8 mouse cellular contexts compared by ENCODE assay signal in the genomic region with DNA sequence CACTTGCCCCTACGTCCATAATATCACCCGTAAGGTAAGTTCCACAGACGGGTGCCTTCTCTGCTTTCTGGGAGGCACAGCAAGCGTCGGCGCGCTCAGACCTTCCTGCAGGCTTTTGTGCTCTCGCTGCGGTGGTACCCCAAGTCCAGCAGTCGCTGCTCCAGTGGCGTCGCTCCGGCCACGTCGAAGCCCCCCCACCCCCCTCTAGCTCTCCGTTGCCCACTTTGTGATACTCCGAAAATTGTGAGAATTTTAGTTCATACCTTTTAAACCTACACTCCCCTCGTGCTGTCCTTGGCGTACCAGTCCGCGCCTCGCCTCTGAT. TPM values are rescaled to one million over a fixed set of nuclear protein-coding genes. Genes with fewer than 3 reads are reported as not detected.
A peak's percentile ranks its signal among the peaks of the same experiment; 100 is the strongest.
DNase-seq lines count a peak whose midpoint lies in the region; ATAC-seq and TF ChIP-seq lines count a peak whose summit lies in the region.

No protein-coding gene starts in this region.

- ATAC-seq in kidney, embryonic 14.5 days (ENCODE audit: low FRiP score, low TSS enrichment): no peak
- ATAC-seq in hindbrain, embryonic 13.5 days (ENCODE audit: low FRiP score): peak; percentile 55
- peak; percentile 65 for ATAC-seq in midbrain, embryonic 13.5 days

- H3K4me1 ChIP-seq in kidney, embryonic 14.5 days (ENCODE audit: control insufficient read depth, insufficient read depth, low read length): peaks cover 7% of the 10 kb centered on the region
- H3K4me1 ChIP-seq in bone marrow, adult 2 months (ENCODE audit: control insufficient read depth, insufficient read depth, low read length): no peaks in the 10 kb centered on the region; the same call in 1 of the 2 replicates
- H3K4me1 ChIP-seq in hindbrain, embryonic 13.5 days (replicated peaks): peaks cover 34% of the 10 kb centered on the region
- peaks cover 32% of the 10 kb centered on the region for H3K4me1 ChIP-seq in midbrain, embryonic 13.5 days (replicated peaks)

- DNase-seq in kidney, adult 9 months: no peak
- DNase-seq in cerebellum, adult 11-12 months: no peak
- DNase-seq in thymus, postnatal 25 days: no peak
- DNase-seq in gastrocnemius, postnatal 25 days: no peak

- H3K9ac ChIP-seq in kidney, embryonic 14.5 days (ENCODE audit: low read depth, low read length): peak overlapping the region; percentile 74
- H3K9ac ChIP-seq in hindbrain, embryonic 13.5 days: peak overlapping the region; percentile 86
- peak overlapping the region; percentile 89 for H3K9ac ChIP-seq in midbrain, embryonic 13.5 days (replicated peaks)

- peak overlapping the region; percentile 56; the same call in 1 of the 2 replicates for H3K27ac ChIP-seq in kidney, embryonic 14.5 days (ENCODE audit: low read depth, low read length)
- H3K27ac ChIP-seq in bone marrow, adult 2 months (ENCODE audit: control insufficient read depth, insufficient read depth, low read depth, low read length, poor library complexity): peak overlapping the region; percentile 60
- H3K27ac ChIP-seq in hindbrain, embryonic 13.5 days: peak overlapping the region; percentile 91
- H3K27ac ChIP-seq in midbrain, embryonic 13.5 days: peak overlapping the region; percentile 90

- H3K4me3 ChIP-seq in kidney, embryonic 14.5 days (ENCODE audit: low read length): peak overlapping the region; percentile 77
- H3K4me3 ChIP-seq in bone marrow, adult 2 months (replicated peaks; ENCODE audit: control insufficient read depth, low read depth, low read length): peak overlapping the region; percentile 81
- H3K4me3 ChIP-seq in hindbrain, embryonic 13.5 days: peak overlapping the region; percentile 78
- H3K4me3 ChIP-seq in midbrain, embryonic 13.5 days (replicated peaks): peak overlapping the region; percentile 85

- peaks cover 23% of the 10 kb centered on the region for H3K36me3 ChIP-seq in kidney, embryonic 14.5 days (ENCODE audit: control insufficient read depth, insufficient read depth, low read length)
- peaks cover 14% of the 10 kb centered on the region for H3K36me3 ChIP-seq in hindbrain, embryonic 13.5 days
- peaks cover 17% of the 10 kb centered on the region for H3K36me3 ChIP-seq in midbrain, embryonic 13.5 days

- WGBS in kidney, embryonic 14.5 days: 0% methylated on average over 22 of the region's 22 CpGs
- WGBS in bone marrow, adult 2 months: under 1% methylated on average over 22 of the region's 22 CpGs
- under 1% methylated on average over 22 of the region's 22 CpGs for WGBS in hindbrain, embryonic 13.5 days
- WGBS in midbrain, embryonic 13.5 days: under 1% methylated on average over 22 of the region's 22 CpGs

- H3K4me2 ChIP-seq in kidney, embryonic 14.5 days (replicated peaks; ENCODE audit: low read depth, low read length): peak overlapping the region; percentile 73
- H3K4me2 ChIP-seq in hindbrain, embryonic 13.5 days: peak overlapping the region; percentile 92
- H3K4me2 ChIP-seq in midbrain, embryonic 13.5 days (replicated peaks): peak overlapping the region; percentile 84

- no peak for TF ChIP-seq POLR2A in bone marrow, adult 2 months (IDR thresholded peaks at IDR 0.05; ENCODE audit: borderline replicate concordance, control insufficient read depth, low read depth, low read length)

- H3K9me3 ChIP-seq in kidney, embryonic 14.5 days (ENCODE audit: control insufficient read depth, low read length): no peaks in the 10 kb centered on the region
- no peaks in the 10 kb centered on the region for H3K9me3 ChIP-seq in hindbrain, embryonic 13.5 days
- no peaks in the 10 kb centered on the region for H3K9me3 ChIP-seq in midbrain, embryonic 13.5 days

- no peaks in the 10 kb centered on the region for H3K27me3 ChIP-seq in kidney, embryonic 14.5 days (ENCODE audit: control insufficient read depth, insufficient read depth, low read length)
- no peaks in the 10 kb centered on the region for H3K27me3 ChIP-seq in hindbrain, embryonic 13.5 days
- H3K27me3 ChIP-seq in midbrain, embryonic 13.5 days: no peaks in the 10 kb centered on the region

- TF ChIP-seq CTCF in bone marrow, adult 2 months (IDR thresholded peaks at IDR 0.05; ENCODE audit: control insufficient read depth, insufficient read depth, low read length): no peak

RNA-seq across cellular contexts. Expression of a gene that starts 0.4 kb away (rescaled TPM):
- polyA plus RNA-seq in kidney, embryonic 14.5 days (2014; fragmentation: Nextera tagmentation; extraction: Ambion mirVana): 76.9 and 78.5 TPM in 2 replicates
- 10.4 and 11.9 TPM in 2 replicates for polyA plus RNA-seq in bone marrow, adult 2 months (2011; ENCODE audit: insufficient read depth, insufficient read length, low replicate concordance, missing spikeins)
- polyA plus RNA-seq in hindbrain, embryonic 13.5 days (2015; fragmentation: Nextera tagmentation; extraction: Ambion mirVana): 88.9 and 91.7 TPM in 2 replicates
- polyA plus RNA-seq in midbrain, embryonic 13.5 days (2015; fragmentation: Nextera tagmentation; extraction: Ambion mirVana): 98.4 and 110 TPM in 2 replicates
- total RNA-seq in gastrocnemius, postnatal 25 days (2021): 1 to 10 TPM; 8.7 to 9.8 TPM

RNA-seq across cellular contexts. Expression of a gene that starts 26.8 kb away (rescaled TPM):
- 19.9 and 30.0 TPM in 2 replicates for polyA plus RNA-seq in kidney, embryonic 14.5 days (2014; fragmentation: Nextera tagmentation; extraction: Ambion mirVana)
- 9.9 and 11.2 TPM in 2 replicates for polyA plus RNA-seq in bone marrow, adult 2 months (2011; ENCODE audit: insufficient read depth, insufficient read length, low replicate concordance, missing spikeins)
- 33.6 and 35.0 TPM in 2 replicates for polyA plus RNA-seq in hindbrain, embryonic 13.5 days (2015; fragmentation: Nextera tagmentation; extraction: Ambion mirVana)
- polyA plus RNA-seq in midbrain, embryonic 13.5 days (2015; fragmentation: Nextera tagmentation; extraction: Ambion mirVana): 36.3 and 38.2 TPM in 2 replicates
- 10 to 100 TPM; 29.8 to 32.0 TPM for total RNA-seq in gastrocnemius, postnatal 25 days (2021)
